Mouse (Mus musculus): Measurements from ENCODE around the gene Inpp4b.

DNA sequence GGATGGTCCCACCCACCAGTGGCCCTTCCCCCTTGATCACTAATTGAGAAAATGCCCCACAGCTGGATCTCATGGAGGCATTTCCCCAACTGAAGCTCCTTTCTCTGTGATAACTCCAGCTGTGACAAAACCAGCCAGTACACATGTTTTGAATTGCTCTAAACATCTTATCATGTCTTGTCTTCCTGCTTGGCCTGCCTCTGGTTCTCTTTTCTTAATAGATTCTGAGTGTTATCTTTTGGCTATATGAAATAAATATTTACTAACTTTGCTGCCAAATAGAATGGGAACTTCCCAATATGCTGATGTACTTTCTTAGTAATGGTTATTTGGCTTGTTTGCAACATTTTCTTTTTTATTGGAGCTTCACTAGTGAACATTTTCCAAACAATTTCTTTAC lies 389.0 kb downstream of the Inpp4b start:
- TF ChIP-seq CTCF (IDR thresholded peaks at IDR 0.05; ENCODE audit: borderline replicate concordance, control insufficient read depth, extremely low read depth, insufficient read depth, low read length, poor library complexity) (no peak), POLR2A (IDR thresholded peaks at IDR 0.05; ENCODE audit: control insufficient read depth, extremely low read depth, insufficient read depth, low read length, poor library complexity) (no peak)
